Mouse (Mus musculus) lung, adult 2 months (tissue): ENCODE measurements around the gene Sepsecs.

ENCODE experiments used
- CTCF ChIP-seq: fragments of 200-500 bp; IDR thresholded peaks from 2 replicates; pipeline ENCODE4 v1.5.1; 2011; ENCODE audit warnings: mild to moderate bottlenecking, low read length, control low read depth; ENCODE audit not compliant: insufficient read depth
- POLR2A ChIP-seq: fragments of 200-500 bp; IDR thresholded peaks from 2 replicates; pipeline ENCODE4 v1.6.1; 2011; ENCODE audit warnings: low read depth, mild to moderate bottlenecking, control low read depth, low read length, borderline replicate concordance; ENCODE audit errors: extremely low read depth

- TF ChIP-seq POLR2A (no peak), CTCF (no peak)
These were observed 43.2 kb upstream of the Sepsecs start for GRCm38 (mm10) chr5:52712704-52713103.
